Mouse (Mus musculus) gastrocnemius, postnatal 36 days (tissue): Measurements from ENCODE around the gene Sycp3. TPM values are rescaled to one million over a fixed set of nuclear protein-coding genes. Genes with fewer than 3 reads are reported as not detected.

Source experiments
- total RNA-seq, 2 experiments: library from RNA; stranded (reverse); gene quantifications; 2 replicates each; pipeline ENCODE4 v1.2.3; 2021

Sycp3 gene
- total RNA-seq, 2 experiments from 2014 or later, result not detected

Other genes starting within 250 kb of the Sycp3 start
- 1 to 10 TPM; 1.4 to 1.8 TPM for gene Dram1, start 80.5 kb upstream of the Sycp3 start, total RNA-seq
- 10 to 100 TPM; 17.0 to 19.2 TPM for gene Gnptab, start 80.4 kb upstream of the Sycp3 start, total RNA-seq
- 10 to 100 TPM; 86.1 to 98.1 TPM for gene Chpt1, start 44.5 kb downstream of the Sycp3 start, total RNA-seq
- 1,000 to 10,000 TPM in 1 of 2 experiments, 100 to 1,000 TPM in 1; 775 to 1,264 TPM for gene Mybpc1, start 145.6 kb downstream of the Sycp3 start, total RNA-seq
- gene Spic, start 225.4 kb downstream of the Sycp3 start, total RNA-seq, result not detected